Mouse (Mus musculus): Measurements from ENCODE around the gene Epb41l4b.

DNA sequence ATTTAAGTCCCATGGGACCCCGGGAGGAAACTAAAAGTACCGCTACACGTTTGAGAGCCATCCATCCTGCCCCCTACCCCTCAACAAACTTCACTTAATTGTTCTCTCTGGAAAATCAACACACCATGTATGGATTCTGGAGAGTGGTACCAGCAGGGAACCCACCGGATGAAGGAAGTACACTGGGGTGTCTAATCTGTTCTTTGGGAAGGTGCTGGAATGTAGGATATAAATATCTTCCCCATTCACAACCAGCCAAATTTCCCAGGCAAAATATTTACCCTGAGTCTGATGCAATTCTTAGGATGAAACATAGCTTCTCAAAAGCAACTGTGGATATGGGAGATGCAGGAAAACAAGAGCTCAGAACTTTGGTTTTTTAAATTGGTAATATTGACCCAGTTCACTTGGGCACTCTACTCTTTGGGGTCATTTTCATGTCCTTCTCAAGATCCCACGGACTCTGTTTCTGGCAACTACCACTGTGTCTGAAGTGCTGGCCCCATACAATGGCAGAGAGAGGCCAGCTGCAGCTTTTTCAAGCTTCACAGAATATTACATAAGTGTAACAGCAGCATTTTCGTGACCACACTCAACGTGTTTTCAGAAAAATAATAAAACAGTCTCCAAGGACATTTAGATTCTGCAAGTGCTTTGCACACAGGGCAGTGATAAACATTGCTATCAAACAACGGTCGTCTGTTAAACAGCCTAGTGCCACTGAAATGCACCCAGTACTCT is 48.5 kb upstream of the Epb41l4b start:
- TF ChIP-seq GATA1 (IDR thresholded peaks at IDR 0.05; ENCODE audit: borderline replicate concordance, low read length) (no peak), CTCF (IDR thresholded peaks at IDR 0.05; ENCODE audit: low read depth, low read length) (no peak)

Measured in G1E (cell line).